Mouse (Mus musculus) adrenal gland, adult 10 weeks (tissue): Measurements from ENCODE around the gene Lrrc73. TPM values are rescaled to one million over a fixed set of nuclear protein-coding genes. Genes with fewer than 3 reads are reported as not detected.

Experiments used
- polyA plus RNA-seq: library from polyadenylated mRNA; stranded (reverse); fragments of 350-450 nt; fragmentation: Illumina TruSeq; extraction: RNeasy Lipid Tissue Mini Kit (QIAGEN cat#74804); gene quantifications from one replicate; pipeline ENCODE4 v1.2.3, GENCODE M21; 2014; ENCODE audit warnings: low read depth, low replicate concordance

The Lrrc73 gene
- polyA plus RNA-seq, result not detected

GRCm38 (mm10) chr17:46253452-46254084 is at the start of gene Lrrc73:
Lrrc73 (plus strand) TSS chr17:46253531.

GRCm38 (mm10) chr17:46247512-46248188 is 5.7 kb upstream of the Lrrc73 start, which contains the start of the genes Polr1c and Yipf3:
Polr1c (minus strand) TSS chr17:46248054.
Yipf3 (plus strand) TSS chr17:46248080.

GRCm38 (mm10) chr17:46282483-46283123 is 29.3 kb downstream of the Lrrc73 start, which contains the start of gene Tjap1:
Tjap1 (minus strand) TSS chr17:46283026.

GRCm38 (mm10) chr17:46297364-46298219 is 44.3 kb downstream of the Lrrc73 start, which contains the start of gene Dlk2:
Dlk2 (plus strand) TSS chr17:46297421.

Other genes starting within 250 kb of the Lrrc73 start
- gene Vegfa, start 221.2 kb upstream of the Lrrc73 start, polyA plus RNA-seq, result 81.0 TPM
- gene Mrps18a, start 142.5 kb upstream of the Lrrc73 start, polyA plus RNA-seq, result 20.5 TPM
- not detected for gene Rsph9, start 109.3 kb upstream of the Lrrc73 start, polyA plus RNA-seq
- gene Mad2l1bp, start 100.0 kb upstream of the Lrrc73 start, polyA plus RNA-seq, result 1.5 TPM
- gene Gtpbp2, start 92.5 kb upstream of the Lrrc73 start, polyA plus RNA-seq, result 9.3 TPM
- 35.7 TPM for gene Polh, start 50.9 kb upstream of the Lrrc73 start, polyA plus RNA-seq
- gene Xpo5, start 50.7 kb upstream of the Lrrc73 start, polyA plus RNA-seq, result 41.4 TPM
- gene Polr1c, start 5.5 kb upstream of the Lrrc73 start, polyA plus RNA-seq, result 7.2 TPM
- 3.4 TPM for gene Yipf3, start 5.5 kb upstream of the Lrrc73 start, polyA plus RNA-seq
- gene Tjap1, start 29.5 kb downstream of the Lrrc73 start, polyA plus RNA-seq, result 1.1 TPM
- not detected for gene Dlk2, start 43.9 kb downstream of the Lrrc73 start, polyA plus RNA-seq
- gene Abcc10, start 74.8 kb downstream of the Lrrc73 start, polyA plus RNA-seq, result 0.29 TPM
- 39.9 TPM for gene Zfp318, start 130.2 kb downstream of the Lrrc73 start, polyA plus RNA-seq
- gene Crip3, start 175.4 kb downstream of the Lrrc73 start, polyA plus RNA-seq, result not detected
- not detected for gene Slc22a7, start 184.9 kb downstream of the Lrrc73 start, polyA plus RNA-seq
- not detected for gene Ttbk1, start 234.1 kb downstream of the Lrrc73 start, polyA plus RNA-seq
- 1.6 TPM for gene Dnph1, start 243.2 kb downstream of the Lrrc73 start, polyA plus RNA-seq